Mouse (Mus musculus) stomach, postnatal 0 days (tissue): Measurements from ENCODE around the gene Calm2.

ENCODE experiments used
- CTCF ChIP-seq: IDR thresholded peaks from 2 replicates; pipeline ENCODE4 v1.5.1; 2016; ENCODE audit warnings: antibody characterized with exemption, low read depth, mild to moderate bottlenecking, moderate library complexity
- EP300 ChIP-seq: optimal IDR thresholded peaks from 2 replicates; pipeline ENCODE3; 2016; ENCODE audit warnings: antibody characterized with exemption

GRCm38 (mm10) chr17:87457961-87458360 is 11.2 kb upstream of the Calm2 start:
- TF ChIP-seq CTCF: no peak
- no peak for TF ChIP-seq EP300
